Mouse (Mus musculus) kidney, embryonic 14.5 days (tissue): ENCODE results near the gene Usp20. TPM values are rescaled to one million over a fixed set of nuclear protein-coding genes. Genes with fewer than 3 reads are reported as not detected.
"Not testable (repeated sequence)": the region's sequence is repeated elsewhere in the genome, so short reads cannot be mapped to it uniquely, and the experiment has no call there.

Source experiments
- ATAC-seq: fragments of 200-750 bp; cut with Nextera tagmentation; 2 replicates; pipeline ENCODE4 v1.8.0; 2017; ENCODE audit warnings: moderate number of reproducible peaks, mild to moderate bottlenecking, moderate TSS enrichment, moderate library complexity; ENCODE audit not compliant: low FRiP score, low TSS enrichment
- H3K27ac ChIP-seq: fragments of 300-500 bp; sonication (generic); 2 replicates; pipeline ENCODE4 v1.5.1; 2014; ENCODE audit warnings: low read depth, mild to moderate bottlenecking, low read length, moderate library complexity, mixed read lengths
- H3K27me3 ChIP-seq: fragments of 300-500 bp; sonication (generic); 2 replicates; pipeline ENCODE4 v1.6.1; 2014; ENCODE audit warnings: mild to moderate bottlenecking, low read length; ENCODE audit not compliant: control insufficient read depth, insufficient read depth
- H3K36me3 ChIP-seq: fragments of 300-500 bp; sonication (generic); 2 replicates; pipeline ENCODE4 v1.6.1; 2014; ENCODE audit warnings: low read length, mixed read lengths; ENCODE audit not compliant: control insufficient read depth, insufficient read depth
- H3K4me1 ChIP-seq: fragments of 300-500 bp; sonication (generic); 2 replicates; pipeline ENCODE4 v1.6.1; 2014; ENCODE audit warnings: low read length, mixed read lengths; ENCODE audit not compliant: control insufficient read depth, insufficient read depth
- H3K4me2 ChIP-seq: fragments of 300-500 bp; sonication (generic); replicated peaks from 2 replicates; pipeline ENCODE4 v1.6.1; 2014; ENCODE audit warnings: low read depth, mild to moderate bottlenecking, low read length
- H3K4me3 ChIP-seq: fragments of 300-500 bp; sonication (generic); 2 replicates; pipeline ENCODE4 v1.5.1; 2014; ENCODE audit warnings: mild to moderate bottlenecking, low read length
- H3K9ac ChIP-seq: fragments of 300-500 bp; sonication (generic); 2 replicates; pipeline ENCODE4 v1.6.1; 2014; ENCODE audit warnings: low read depth, mild to moderate bottlenecking, low read length, moderate library complexity
- H3K9me3 ChIP-seq: fragments of 300-500 bp; sonication (generic); 2 replicates; pipeline ENCODE4 v1.6.1; 2016; ENCODE audit warnings: low read length; ENCODE audit not compliant: control insufficient read depth
- WGBS: fragments of 180-500 bp; shearing (Covaris S2); extraction: QIAGEN DNeasy Blood & Tissue Kit; methylation state at CpG from one replicate; pipeline ENCODE4 v1.1.7; 2014; 5-methylcytosine and 5-hydroxymethylcytosine counted together
- polyA plus RNA-seq: library from polyadenylated mRNA; unstranded; fragments of >200 nt; fragmentation: Nextera tagmentation; extraction: Ambion mirVana; gene quantifications from 2 replicates; pipeline ENCODE4 v1.2.1, GENCODE M21; 2014

Usp20 gene
- polyA plus RNA-seq: 8.7 and 12.5 TPM in 2 replicates

DNA sequence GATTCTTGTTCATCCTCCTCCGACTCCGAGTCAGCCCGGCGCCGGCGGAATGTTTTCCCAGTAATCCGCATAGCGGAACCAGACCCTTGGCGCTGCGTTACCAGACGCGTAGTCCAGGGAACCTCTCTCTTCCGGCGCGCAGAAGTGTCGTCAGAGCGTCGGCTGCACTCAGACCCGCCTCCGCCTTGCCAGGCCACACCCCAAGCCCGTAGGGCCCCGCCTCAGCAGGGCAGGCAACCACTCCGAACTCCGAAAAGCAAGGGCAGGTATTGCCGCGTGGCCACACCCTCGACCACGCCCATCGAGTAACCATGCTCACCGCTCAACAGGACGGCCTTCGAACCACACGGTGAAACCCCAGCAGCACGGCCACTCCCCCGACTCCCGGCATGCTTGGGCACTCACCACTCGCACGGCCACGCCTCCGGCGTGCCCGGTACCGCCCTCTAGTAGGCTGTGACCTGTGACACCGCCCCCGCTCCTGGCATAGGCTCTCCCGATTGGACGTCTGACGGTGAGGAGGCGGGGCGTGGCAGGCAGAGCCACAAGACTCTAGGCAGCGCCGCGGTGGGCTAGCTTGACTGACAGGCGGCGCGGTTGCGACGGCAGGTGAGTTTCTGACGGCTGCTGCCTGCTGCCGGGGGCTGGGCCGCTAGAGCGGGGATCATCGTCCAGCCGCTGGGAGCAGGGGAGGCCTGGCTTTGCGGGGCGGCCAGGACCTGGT is at the start of gene Usp20, which contains the start of gene BC005624:
Usp20 (plus strand) TSS at position 490 of the 724 bp plus-strand sequence.
BC005624 (minus strand) TSS at position 412 of the 724 bp plus-strand sequence.
- H3K36me3 ChIP-seq: peaks cover 23% of the 10 kb centered on the region
- no peaks in the 10 kb centered on the region for H3K27me3 ChIP-seq
- H3K4me2 ChIP-seq: peak within 1 kb of the TSS; percentile 77
- no peaks in the 10 kb centered on the region for H3K9me3 ChIP-seq
- H3K27ac ChIP-seq: peak within 1 kb of the TSS; percentile 30; the same call in 1 of the 2 replicates
- WGBS: under 1% methylated on average over 66 of the region's 66 CpGs
- H3K4me3 ChIP-seq: peak within 1 kb of the TSS; percentile 89
- ATAC-seq: peak; percentile 98
- peak within 1 kb of the TSS; percentile 51 for H3K9ac ChIP-seq
- peaks cover 9% of the 10 kb centered on the region; the same call in 1 of the 2 replicates for H3K4me1 ChIP-seq

DNA sequence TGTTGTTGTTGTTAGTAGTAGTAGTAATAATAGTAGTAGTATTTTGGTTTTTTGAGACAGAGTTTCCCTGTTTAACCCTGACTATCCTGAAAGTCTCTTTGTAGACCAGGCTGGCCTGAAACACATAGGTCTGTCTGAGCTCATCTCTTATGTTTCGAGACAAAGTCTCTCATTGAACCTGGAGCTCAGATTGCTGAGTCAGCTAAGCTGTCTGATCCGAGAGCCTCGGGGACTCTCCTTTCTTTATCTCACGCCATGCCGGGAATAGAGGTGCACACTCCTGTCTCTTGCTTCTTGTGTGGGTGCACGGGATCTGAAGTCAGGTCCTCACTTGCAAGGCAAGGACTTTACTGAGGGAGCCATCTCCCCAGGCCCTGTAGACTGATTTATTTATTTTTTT is 49.0 kb upstream of the Usp20 start:
- H3K27ac ChIP-seq: no peak overlapping the region
- H3K36me3 ChIP-seq: no peaks in the 10 kb centered on the region
- no peak overlapping the region for H3K4me2 ChIP-seq
- WGBS: 82% methylated on average over 6 of the region's 6 CpGs
- H3K27me3 ChIP-seq: 0 out of 2 replicates have a peak, but pooled peaks cover 2% of the 10 kb centered on the region
- ATAC-seq: no peak
- 0 out of 2 replicates have a peak, but pooled peaks cover 11% of the 10 kb centered on the region for H3K4me1 ChIP-seq
- H3K9ac ChIP-seq: no peak overlapping the region
- H3K4me3 ChIP-seq: no peak overlapping the region
- no peaks in the 10 kb centered on the region for H3K9me3 ChIP-seq

DNA sequence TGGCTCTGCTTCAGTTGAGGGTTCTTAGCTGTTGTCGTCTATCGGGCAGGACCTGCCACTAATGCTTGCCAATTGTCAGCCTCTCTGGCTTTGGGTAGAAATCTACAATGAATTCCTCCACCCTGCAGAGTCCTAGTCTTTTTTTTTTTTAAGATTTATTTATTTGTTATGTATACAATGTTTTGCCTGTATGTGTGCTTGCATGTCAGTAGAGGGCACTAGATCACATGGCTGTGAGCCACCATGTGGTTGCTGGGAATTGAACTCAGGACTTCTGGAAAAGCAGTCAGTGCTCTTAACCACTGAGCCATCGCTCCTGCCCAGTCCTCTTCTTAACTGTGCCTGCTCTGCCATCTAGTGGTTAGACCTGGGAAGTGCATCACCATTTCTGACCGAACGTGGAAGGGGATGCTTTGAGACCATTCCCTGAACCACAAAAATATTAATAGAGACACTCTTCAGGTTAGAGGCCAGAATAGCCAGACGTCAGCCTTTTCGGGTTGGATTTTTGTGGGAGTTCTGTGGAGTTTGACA is 48.1 kb upstream of the Usp20 start:
- H3K36me3 ChIP-seq: no peaks in the 10 kb centered on the region
- no peak for ATAC-seq

DNA sequence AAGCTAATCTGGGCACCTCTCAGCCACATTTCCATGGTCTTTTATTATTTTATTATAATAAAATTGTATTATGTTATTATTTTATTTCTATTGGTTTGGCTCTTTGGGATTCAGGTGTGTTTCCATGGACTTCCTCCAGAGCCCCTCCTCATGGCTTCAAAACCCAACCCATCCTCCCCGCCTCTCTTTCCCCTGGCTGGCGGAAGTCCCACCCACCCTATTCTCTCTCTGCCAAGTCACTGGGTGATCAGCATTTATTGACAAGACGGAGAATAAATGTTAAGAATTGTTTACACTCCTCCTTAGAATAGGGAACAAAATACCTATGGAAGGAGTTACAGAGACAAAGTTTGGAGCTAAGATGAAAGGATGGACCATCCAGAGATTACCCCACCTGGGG is 45.3 kb upstream of the Usp20 start:
- H3K4me3 ChIP-seq: no peak overlapping the region
- no peak overlapping the region for H3K4me2 ChIP-seq
- no peaks in the 10 kb centered on the region for H3K36me3 ChIP-seq
- 0 out of 2 replicates have a peak, but pooled peaks cover 2% of the 10 kb centered on the region for H3K27me3 ChIP-seq
- no peaks in the 10 kb centered on the region for H3K9me3 ChIP-seq
- H3K9ac ChIP-seq: no peak overlapping the region
- no peaks in the 10 kb centered on the region for H3K4me1 ChIP-seq
- WGBS: 82% methylated on average over 3 of the region's 3 CpGs
- no peak overlapping the region for H3K27ac ChIP-seq
- no peak for ATAC-seq

More for the DNA sequence above, 48.1 kb upstream of the Usp20 start:
- Histone ChIP-seq H3K27me3 (0 out of 2 replicates have a peak, but pooled peaks cover 2% of the 10 kb centered on the region), H3K9ac (no peak overlapping the region), H3K4me2 (no peak overlapping the region), H3K4me1 (0 out of 2 replicates have a peak, but pooled peaks cover 3% of the 10 kb centered on the region), H3K9me3 (no peaks in the 10 kb centered on the region), H3K27ac (no peak overlapping the region), H3K4me3 (no peak overlapping the region)
- WGBS: 20% methylated on average over 7 of the region's 7 CpGs

DNA sequence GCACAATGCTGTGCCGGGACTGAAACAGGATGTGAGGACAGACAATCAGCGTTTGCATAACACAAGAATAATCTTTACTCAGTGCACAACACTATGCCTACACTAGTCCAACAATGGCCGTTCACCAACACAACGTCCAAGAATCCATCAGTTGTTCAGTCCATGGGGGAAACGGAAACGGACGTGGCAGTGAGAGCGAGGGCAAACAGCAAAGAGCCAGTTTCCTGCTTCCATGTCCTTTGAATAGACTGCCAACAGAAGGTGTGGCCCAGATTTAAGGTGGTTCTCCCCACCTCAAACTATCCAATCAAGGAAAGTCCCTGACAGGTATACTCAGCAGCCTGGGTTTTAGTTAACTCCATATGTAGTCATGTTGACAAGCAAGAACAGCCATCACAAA is 44.3 kb upstream of the Usp20 start:
- Histone ChIP-seq H3K4me2 (no peak overlapping the region), H3K9me3 (no peaks in the 10 kb centered on the region), H3K9ac (no peak overlapping the region), H3K36me3 (no peaks in the 10 kb centered on the region), H3K4me3 (no peak overlapping the region), H3K27ac (no peak overlapping the region), H3K27me3 (0 out of 2 replicates have a peak, but pooled peaks cover 2% of the 10 kb centered on the region), H3K4me1 (no peaks in the 10 kb centered on the region)
- ATAC-seq: no peak
- WGBS: 84% methylated on average over 8 of the region's 8 CpGs

DNA sequence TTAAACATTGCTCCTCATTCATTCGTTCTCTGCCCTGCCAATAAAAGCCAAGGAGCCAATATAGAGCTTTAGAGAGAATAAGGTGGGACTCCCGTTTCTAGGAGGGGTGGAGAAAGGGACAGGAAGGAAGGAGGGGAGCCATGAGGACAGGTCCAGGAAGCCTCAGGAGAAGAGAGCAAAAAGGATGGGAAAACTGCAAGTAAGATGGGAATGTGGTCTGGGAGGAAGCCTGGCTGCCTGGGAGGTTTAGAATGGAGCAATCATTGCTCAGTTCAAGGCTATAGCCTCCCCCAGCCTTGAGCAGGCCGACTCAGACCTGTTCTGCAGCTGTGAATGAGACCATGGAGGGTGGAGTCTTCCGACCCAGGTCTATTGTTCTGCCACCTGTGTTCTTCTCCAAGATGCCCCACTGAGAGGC is 43.5 kb upstream of the Usp20 start:
- no peaks in the 10 kb centered on the region for H3K36me3 ChIP-seq
- no peak for ATAC-seq
- 41% methylated on average over 4 of the region's 4 CpGs for WGBS
- H3K27me3 ChIP-seq: 0 out of 2 replicates have a peak, but pooled peaks cover 2% of the 10 kb centered on the region
- no peak overlapping the region for H3K4me2 ChIP-seq
- H3K27ac ChIP-seq: no peak overlapping the region
- H3K4me1 ChIP-seq: no peaks in the 10 kb centered on the region
- H3K9ac ChIP-seq: no peak overlapping the region
- H3K9me3 ChIP-seq: no peaks in the 10 kb centered on the region
- H3K4me3 ChIP-seq: no peak overlapping the region

DNA sequence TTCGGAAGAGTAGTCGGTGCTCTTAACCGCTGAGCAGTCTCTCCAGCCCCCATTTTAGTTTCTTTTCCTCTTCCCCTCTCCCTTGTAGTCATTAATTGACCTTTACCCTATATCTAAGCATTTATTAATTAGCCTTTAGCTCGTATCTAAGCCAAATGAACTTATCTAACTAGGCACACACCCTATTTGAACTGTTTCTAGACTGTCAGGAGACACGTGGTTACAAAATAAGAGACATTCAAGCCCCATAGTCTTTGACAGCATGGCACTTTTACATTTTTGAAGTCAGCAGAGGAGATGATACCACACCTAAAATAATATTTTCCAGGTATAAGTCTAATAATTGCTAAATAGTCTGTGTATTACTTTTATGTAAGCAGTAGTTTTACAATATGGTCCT is 40.5 kb upstream of the Usp20 start:
- Histone ChIP-seq H3K4me2 (no peak overlapping the region), H3K27me3 (no peaks in the 10 kb centered on the region), H3K4me1 (no peaks in the 10 kb centered on the region), H3K9ac (no peak overlapping the region), H3K4me3 (no peak overlapping the region), H3K27ac (no peak overlapping the region), H3K36me3 (no peaks in the 10 kb centered on the region), H3K9me3 (no peaks in the 10 kb centered on the region)
- ATAC-seq: no peak
- WGBS: 89% methylated on average over 5 of the region's 5 CpGs

DNA sequence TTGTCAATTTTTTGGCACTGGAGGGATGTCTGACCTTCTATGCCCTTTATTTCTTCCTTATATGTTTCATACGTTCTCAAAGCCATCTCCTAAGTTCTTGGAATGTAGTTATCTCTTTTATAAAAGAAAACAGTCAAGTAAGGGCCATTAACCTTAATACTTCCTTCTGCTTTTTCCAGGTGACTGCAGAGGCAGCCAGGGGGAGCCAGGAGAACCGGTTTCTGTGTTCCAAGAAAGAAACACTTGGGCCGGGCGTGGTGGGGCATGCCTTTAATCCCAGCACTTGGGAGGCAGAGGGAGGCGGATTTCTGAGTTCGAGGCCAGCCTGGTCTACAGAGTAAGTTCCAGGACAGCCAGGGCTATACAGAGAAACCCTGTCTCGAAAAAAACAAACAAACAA is 40.0 kb upstream of the Usp20 start:
- H3K36me3 ChIP-seq, H3K9ac ChIP-seq, H3K27me3 ChIP-seq, H3K27ac ChIP-seq, H3K9me3 ChIP-seq, ATAC-seq, H3K4me2 ChIP-seq, H3K4me1 ChIP-seq: not testable (repeated sequence)
- WGBS: 50% methylated on average over 7 of the region's 7 CpGs
- peak overlapping the region; percentile 27; the same call in 1 of the 2 replicates for H3K4me3 ChIP-seq

DNA sequence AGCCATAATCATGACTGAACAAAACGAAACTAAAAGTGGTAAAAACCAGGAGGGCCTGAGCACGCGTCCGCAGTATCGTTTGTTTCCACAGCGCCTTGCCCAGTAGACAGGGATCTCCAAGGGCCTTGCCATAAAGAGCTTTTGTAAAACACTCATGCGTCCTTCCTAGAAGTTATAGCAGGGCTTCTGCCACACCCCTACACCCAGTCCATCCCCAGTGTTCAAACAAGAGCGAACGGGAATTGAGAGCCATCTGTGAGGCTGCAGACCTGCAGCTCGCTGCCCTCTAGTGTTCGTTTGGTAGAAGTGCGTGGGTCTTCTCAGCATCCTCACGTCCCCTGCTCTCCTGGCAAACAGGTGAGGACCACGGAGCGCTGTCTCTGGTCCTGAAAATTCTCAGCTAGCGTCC is 39.5 kb upstream of the Usp20 start:
- Histone ChIP-seq H3K9me3 (no peaks in the 10 kb centered on the region), H3K4me3 (peak overlapping the region; percentile 27), H3K36me3 (no peaks in the 10 kb centered on the region), H3K27ac (no peak overlapping the region), H3K4me1 (no peaks in the 10 kb centered on the region), H3K4me2 (peak overlapping the region; percentile 33), H3K9ac (no peak overlapping the region), H3K27me3 (no peaks in the 10 kb centered on the region)
- 29% methylated on average over 16 of the region's 16 CpGs for WGBS
- peak; percentile 59; the same call in 1 of the 2 replicates for ATAC-seq
